Mouse (Mus musculus) kidney, adult 2 months (tissue): ENCODE data around the gene Ncf1. TPM values are rescaled to one million over a fixed set of nuclear protein-coding genes. Genes with fewer than 3 reads are reported as not detected.

Experiments
- DNase-seq: peaks from one replicate; pipeline ENCODE4 v3.0.0; 2021
- H3K27ac ChIP-seq: fragments of 200-500 bp; 2 replicates; pipeline ENCODE4 v1.5.1; 2012; ENCODE audit warnings: low read depth, low read length, control low read depth, inconsistent platforms; ENCODE audit not compliant: insufficient read depth
- H3K27me3 ChIP-seq: fragments of 200-500 bp; replicated peaks from 2 replicates; pipeline ENCODE4 v1.6.1; 2012; ENCODE audit warnings: mild to moderate bottlenecking, moderate library complexity, low read length, inconsistent platforms; ENCODE audit not compliant: control insufficient read depth, insufficient read depth
- H3K36me3 ChIP-seq: fragments of 200-500 bp; 2 replicates; pipeline ENCODE4 v1.6.1; 2012; ENCODE audit warnings: mild to moderate bottlenecking, moderate library complexity, low read length, inconsistent platforms; ENCODE audit not compliant: control insufficient read depth, insufficient read depth
- H3K4me1 ChIP-seq: fragments of 200-500 bp; 2 replicates; pipeline ENCODE4 v1.6.1; 2011; ENCODE audit warnings: low read length; ENCODE audit not compliant: control insufficient read depth, insufficient read depth
- H3K4me3 ChIP-seq: fragments of 200-500 bp; 2 replicates; pipeline ENCODE4 v1.5.1; 2011; ENCODE audit warnings: mild to moderate bottlenecking, low read depth, low read length, control low read depth; ENCODE audit not compliant: insufficient read depth
- CTCF ChIP-seq: fragments of 200-500 bp; conservative IDR thresholded peaks from 2 replicates; pipeline ENCODE4 v1.5.1; 2011; ENCODE audit warnings: low read depth, mild to moderate bottlenecking, control low read depth, low read length, moderate library complexity, mixed read lengths; ENCODE audit not compliant: insufficient read depth, insufficient read length
- POLR2A ChIP-seq: fragments of 200-500 bp; IDR thresholded peaks from one replicate; pipeline ENCODE4 v1.6.1; 2011; ENCODE audit warnings: low read depth, low read length, control low read depth
- WGBS: fragments of 180-500 bp; shearing (Covaris S2); methylation state at CpG from one replicate; pipeline ENCODE4 v1.1.7; 2018; 5-methylcytosine and 5-hydroxymethylcytosine counted together
- polyA plus RNA-seq: library from polyadenylated mRNA; depleted of rRNA; stranded (reverse); fragments of >200 nt; gene quantifications from 2 replicates; pipeline ENCODE4 v1.2.3, GENCODE M21; 2012

The Ncf1 gene
- polyA plus RNA-seq, 1 experiment: 6.7 TPM

- 86% methylated on average over 14 of the region's 14 CpGs for WGBS
- Histone ChIP-seq H3K27me3 (no peaks in the 10 kb centered on the region), H3K36me3 (peaks cover 10% of the 10 kb centered on the region), H3K4me3 (no peak overlapping the region), H3K27ac (no peak overlapping the region), H3K4me1 (no peaks in the 10 kb centered on the region)
- TF ChIP-seq POLR2A (no peak), CTCF (no peak)
- DNase-seq: no peak
Measured at GRCm38 (mm10) chr5:134248608-134249244, 19.3 kb upstream of the Ncf1 start.

GRCm38 (mm10) chr5:134246146-134246545 is 16.7 kb upstream of the Ncf1 start:
- WGBS: 77% methylated on average over 5 of the region's 5 CpGs
- Histone ChIP-seq H3K36me3 (peaks cover 18% of the 10 kb centered on the region), H3K27me3 (no peaks in the 10 kb centered on the region), H3K4me3 (no peak overlapping the region), H3K27ac (no peak overlapping the region), H3K4me1 (no peaks in the 10 kb centered on the region)
- TF ChIP-seq CTCF (no peak), POLR2A (no peak)
- no peak for DNase-seq

GRCm38 (mm10) chr5:134244890-134245289 is 15.5 kb upstream of the Ncf1 start:
- 85% methylated on average over 5 of the region's 5 CpGs for WGBS
- Histone ChIP-seq H3K27me3 (no peaks in the 10 kb centered on the region), H3K27ac (no peak overlapping the region), H3K4me1 (no peaks in the 10 kb centered on the region), H3K4me3 (no peak overlapping the region), H3K36me3 (peaks cover 21% of the 10 kb centered on the region)
- TF ChIP-seq CTCF (no peak), POLR2A (no peak)
- DNase-seq: no peak

GRCm38 (mm10) chr5:134243661-134244436 is 14.4 kb upstream of the Ncf1 start:
- H3K27ac ChIP-seq: no peak overlapping the region

GRCm38 (mm10) chr5:134241831-134242230 is 12.4 kb upstream of the Ncf1 start:
- no peaks in the 10 kb centered on the region for H3K27me3 ChIP-seq
- H3K27ac ChIP-seq: no peak overlapping the region
- WGBS: 81% methylated on average over 5 of the region's 5 CpGs
- H3K4me3 ChIP-seq: no peak overlapping the region
- H3K4me1 ChIP-seq: no peaks in the 10 kb centered on the region
- DNase-seq: no peak
- no peak for TF ChIP-seq POLR2A
- no peak for TF ChIP-seq CTCF
- H3K36me3 ChIP-seq: peaks cover 17% of the 10 kb centered on the region

More at GRCm38 (mm10) chr5:134243661-134244436, 14.4 kb upstream of the Ncf1 start:
- WGBS: 90% methylated on average over 26 of the region's 26 CpGs
- no peaks in the 10 kb centered on the region for H3K27me3 ChIP-seq
- TF ChIP-seq POLR2A: no peak
- no peak for TF ChIP-seq CTCF
- no peak for DNase-seq
- H3K4me1 ChIP-seq: no peaks in the 10 kb centered on the region
- H3K36me3 ChIP-seq: peaks cover 19% of the 10 kb centered on the region
- H3K4me3 ChIP-seq: no peak overlapping the region

GRCm38 (mm10) chr5:134237936-134238760 is 8.7 kb upstream of the Ncf1 start:
- Histone ChIP-seq H3K36me3 (peaks cover 8% of the 10 kb centered on the region), H3K27ac (no peak overlapping the region), H3K4me1 (no peaks in the 10 kb centered on the region), H3K4me3 (no peak overlapping the region), H3K27me3 (no peaks in the 10 kb centered on the region)
- DNase-seq: no peak
- TF ChIP-seq POLR2A: no peak
- no peak for TF ChIP-seq CTCF
- 81% methylated on average over 28 of the region's 28 CpGs for WGBS
